Mouse (Mus musculus): ENCODE results near the gene Nadk.

DNA sequence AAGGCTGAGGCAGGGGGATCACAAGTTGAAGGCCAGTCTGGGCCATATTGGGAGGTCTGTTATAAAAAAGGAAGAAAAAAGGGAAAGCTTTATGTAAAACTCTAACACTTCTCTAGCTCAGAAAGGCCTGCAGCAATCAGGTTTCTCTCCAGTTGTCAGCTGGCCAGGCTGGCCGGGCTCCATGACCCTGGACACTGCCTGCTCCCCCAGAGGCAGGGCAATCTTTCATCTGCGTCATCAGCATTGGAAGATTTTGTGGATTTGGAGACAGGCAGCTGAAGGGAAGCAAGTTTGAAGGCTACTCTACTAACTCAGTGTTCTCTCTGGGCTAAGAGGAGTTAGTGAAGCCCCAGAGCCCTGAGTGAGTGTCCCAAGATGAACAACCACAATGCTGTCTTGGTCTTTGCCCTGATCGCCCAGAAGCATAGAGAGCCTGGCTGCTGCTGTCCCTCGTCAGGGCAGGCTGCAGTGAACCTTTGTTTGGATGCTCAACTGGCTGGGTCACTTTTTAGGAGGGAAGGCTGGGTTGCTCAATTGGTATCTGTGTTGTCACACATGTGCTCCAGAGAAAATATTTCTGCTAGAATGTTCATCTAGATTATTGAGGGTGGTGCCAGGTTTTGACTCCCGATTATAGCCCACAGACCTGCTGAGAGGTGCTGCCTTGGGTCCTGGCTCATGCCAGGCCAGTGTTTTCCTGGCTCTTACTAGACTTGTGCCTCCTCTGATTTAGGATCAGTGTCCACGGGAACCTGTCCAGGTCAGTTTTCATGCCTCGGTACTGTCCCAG is 16.4 kb downstream of the Nadk start:
- TF ChIP-seq CHD2 (IDR thresholded peaks at IDR 0.05; ENCODE audit: low read depth, low read length) (no peak), MAFK (IDR thresholded peaks at IDR 0.05; ENCODE audit: insufficient read depth, low read depth, low read length) (no peak), ZNF384 (IDR thresholded peaks at IDR 0.05; ENCODE audit: low read depth, low read length) (no peak)
